Mouse (Mus musculus): ENCODE measurements at regions not wholly inside any gene's neighbourhood (a gene's known extent, or its start where the extent isn't known, plus 50 kb on each side); places are given as distances from the start of the nearest gene placed in this dataset.

GRCm38 (mm10) chr11:57432299-57432698 is 86.1 kb downstream of the Fam114a2 start:
- DNase-seq (ENCODE audit: low read depth, low spot score): no peak

GRCm38 (mm10) chr11:57431886-57432285 is 86.5 kb downstream of the Fam114a2 start:
- no peak for DNase-seq (ENCODE audit: low read depth, low spot score)

- DNase-seq (ENCODE audit: low read depth, low spot score): no peak
These were observed 92.2 kb downstream of the Fam114a2 start for GRCm38 (mm10) chr11:57426046-57426805.

- no peak for DNase-seq (ENCODE audit: low read depth, low spot score)
These were observed 99.0 kb downstream of the Fam114a2 start for GRCm38 (mm10) chr11:57419416-57419815.

GRCm38 (mm10) chr11:57416011-57416410 is 102.4 kb downstream of the Fam114a2 start:
- no peak for DNase-seq (ENCODE audit: low read depth, low spot score)

- no peak for DNase-seq (ENCODE audit: low read depth, low spot score)
These were observed 103.2 kb downstream of the Fam114a2 start for GRCm38 (mm10) chr11:57415167-57415566.

GRCm38 (mm10) chr11:57414697-57415096 is 103.7 kb downstream of the Fam114a2 start:
- DNase-seq (ENCODE audit: low read depth, low spot score): no peak

- no peak for DNase-seq (ENCODE audit: low read depth, low spot score)
These were observed 105.1 kb downstream of the Fam114a2 start for GRCm38 (mm10) chr11:57413271-57413670.

- DNase-seq (ENCODE audit: low read depth, low spot score): no peak
These were observed 105.7 kb downstream of the Fam114a2 start for GRCm38 (mm10) chr11:57412766-57413165.

GRCm38 (mm10) chr11:57404172-57404571 is 114.2 kb downstream of the Fam114a2 start:
- peak; percentile 0 for DNase-seq (ENCODE audit: low read depth, low spot score)

GRCm38 (mm10) chr11:57401610-57402009 is 116.8 kb downstream of the Fam114a2 start:
- no peak for DNase-seq (ENCODE audit: low read depth, low spot score)

GRCm38 (mm10) chr11:57399366-57399765 is 119.1 kb downstream of the Fam114a2 start:
- DNase-seq (ENCODE audit: low read depth, low spot score): no peak

- DNase-seq (ENCODE audit: low read depth, low spot score): no peak
These were observed 122.0 kb downstream of the Fam114a2 start for GRCm38 (mm10) chr11:57396429-57396828.

GRCm38 (mm10) chr11:57390826-57391225 is 127.6 kb downstream of the Fam114a2 start:
- no peak for DNase-seq (ENCODE audit: low read depth, low spot score)
